Mouse (Mus musculus) fibroblast of lung, adult 2 months (primary cell): Measurements from ENCODE around the gene Ep300.

Experiments
- DNase-seq: peaks from one replicate; pipeline ENCODE4 v3.0.0-alpha.2; 2011; ENCODE audit warnings: low read depth

Ep300 gene

DNA sequence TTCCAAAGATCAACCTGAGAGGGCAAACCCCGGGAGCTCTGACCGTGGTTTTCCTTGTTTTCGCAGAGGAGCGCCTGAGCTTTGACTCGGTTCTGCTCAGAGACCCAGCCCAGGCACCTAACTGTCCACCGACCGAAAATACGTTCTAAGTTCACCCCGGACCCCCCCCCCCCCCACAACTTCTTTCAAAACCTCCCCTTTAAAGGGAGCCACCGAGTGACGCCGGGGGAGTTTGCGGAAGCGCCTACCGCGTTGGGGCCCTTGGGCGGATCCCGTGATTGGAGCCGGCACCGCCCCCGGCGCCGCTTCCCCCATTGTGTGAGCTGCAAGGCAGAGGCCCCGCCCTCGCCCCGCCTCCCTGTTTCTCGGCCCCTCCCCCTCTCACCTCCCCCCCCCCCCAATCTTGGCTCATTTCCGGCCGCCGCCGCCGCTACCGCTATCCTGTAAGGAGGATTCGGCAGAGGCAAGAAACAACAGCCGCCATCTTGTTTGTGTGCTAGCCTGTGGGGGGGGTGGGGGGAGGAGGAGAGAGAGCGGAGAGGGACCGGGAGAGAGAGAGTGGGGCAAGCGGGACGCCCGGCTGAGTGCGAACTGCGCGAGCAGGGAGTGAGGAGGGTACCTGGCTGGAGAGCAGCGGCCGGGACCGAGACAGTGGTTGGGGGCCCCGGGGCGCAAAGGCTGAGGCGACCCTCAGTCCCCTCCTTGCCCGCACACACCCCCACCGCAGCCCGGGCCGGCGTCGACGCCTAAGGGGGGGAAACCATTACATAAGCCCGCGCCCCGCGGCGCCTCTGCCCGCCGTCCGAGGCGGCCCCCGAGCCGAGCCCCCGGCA is at the start of gene Ep300:
Ep300 (plus strand) TSS at position 439 of the 833 bp plus-strand sequence.
- peak; percentile 85 for DNase-seq

DNA sequence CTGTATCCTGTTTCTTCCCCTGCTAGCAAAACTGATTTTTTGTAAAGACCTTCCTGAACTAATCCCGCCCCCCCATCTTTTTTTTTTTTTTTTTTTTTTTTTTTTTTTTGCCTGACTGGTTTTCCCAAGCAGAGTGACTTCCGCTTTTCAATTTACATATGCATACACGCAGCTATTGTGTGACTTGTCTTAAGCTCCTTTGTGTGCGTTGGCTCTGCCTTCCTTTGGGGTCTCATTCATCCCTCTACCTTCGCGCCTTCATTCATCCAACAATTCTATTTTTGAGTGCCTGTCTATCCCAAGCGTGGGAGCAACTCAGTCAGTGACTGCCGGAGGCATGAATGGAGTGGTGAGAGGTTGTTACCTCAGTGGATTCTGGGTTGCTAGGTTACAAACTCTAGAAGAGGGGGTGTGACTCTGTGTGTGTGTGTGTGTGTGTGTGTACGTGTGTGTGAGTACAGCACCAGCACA is 49.2 kb upstream of the Ep300 start:
- DNase-seq: no peak

DNA sequence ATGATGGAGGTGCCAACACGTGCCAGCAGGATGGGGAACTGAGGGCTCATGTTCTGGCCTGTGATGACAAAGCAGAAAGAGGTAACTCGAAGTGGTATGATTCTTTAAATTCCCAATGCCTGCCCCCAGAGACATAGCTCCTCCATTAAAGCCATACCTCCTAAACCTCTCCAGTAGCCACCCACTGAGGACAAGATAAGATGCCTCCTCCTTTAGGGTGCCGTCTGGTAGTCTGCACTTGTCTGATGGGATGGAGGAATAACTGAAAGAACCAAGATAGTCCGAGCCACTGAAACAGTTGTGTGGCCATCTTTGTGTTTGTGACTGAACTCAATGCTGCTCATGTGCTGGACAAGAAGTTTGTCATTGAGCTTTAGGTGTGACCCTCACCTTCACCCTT is 47.0 kb upstream of the Ep300 start:
- DNase-seq: no peak

GRCm38 (mm10) chr15:81539560-81539959 is 45.6 kb upstream of the Ep300 start:
- no peak for DNase-seq

- no peak for DNase-seq
Observed at GRCm38 (mm10) chr15:81544916-81545315, 40.2 kb upstream of the Ep300 start.

- DNase-seq: no peak
Observed at GRCm38 (mm10) chr15:81545387-81546176, 39.6 kb upstream of the Ep300 start.

DNA sequence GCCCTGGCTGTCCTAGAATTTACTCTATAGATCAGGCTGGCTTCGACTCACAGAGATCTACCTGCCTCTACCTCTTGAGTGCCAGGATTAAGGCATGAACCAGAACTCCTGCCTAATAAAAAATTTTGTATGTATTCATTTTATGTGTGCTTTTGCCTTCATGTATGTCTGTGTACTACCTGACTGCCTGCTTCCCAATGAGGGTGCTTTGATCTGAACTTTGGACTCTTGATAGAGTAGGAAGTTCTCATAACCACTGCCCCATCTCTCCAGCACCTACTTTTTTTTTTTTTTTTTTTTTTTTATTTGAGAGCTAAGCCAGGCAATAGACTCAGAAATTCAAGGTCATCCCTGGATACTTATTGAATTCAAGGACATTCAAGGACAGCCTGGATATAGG is 31.7 kb upstream of the Ep300 start:
- no peak for DNase-seq

- DNase-seq: no peak
Observed at GRCm38 (mm10) chr15:81554558-81555297, 30.4 kb upstream of the Ep300 start.

GRCm38 (mm10) chr15:81555986-81556385 is 29.2 kb upstream of the Ep300 start:
- DNase-seq: no peak

DNA sequence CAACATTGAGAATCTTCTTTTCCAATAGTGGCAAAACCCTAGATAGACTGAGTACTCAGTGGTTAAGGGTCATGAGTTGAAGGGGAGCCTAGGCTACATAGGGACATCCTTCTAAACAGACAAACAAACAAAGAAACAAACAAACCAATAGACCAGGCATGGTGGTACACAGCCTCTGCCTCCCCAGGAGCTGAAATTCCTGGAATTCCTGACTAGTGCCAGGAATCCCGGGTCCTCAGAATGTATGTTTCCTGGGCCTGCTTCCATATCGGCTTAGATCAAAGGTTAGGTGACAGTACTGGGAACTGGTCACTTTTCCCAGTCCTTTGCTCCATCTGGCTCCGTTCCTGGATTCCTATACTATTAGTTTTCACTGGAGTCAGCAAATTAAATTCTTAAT is 23.6 kb upstream of the Ep300 start:
- no peak for DNase-seq

DNA sequence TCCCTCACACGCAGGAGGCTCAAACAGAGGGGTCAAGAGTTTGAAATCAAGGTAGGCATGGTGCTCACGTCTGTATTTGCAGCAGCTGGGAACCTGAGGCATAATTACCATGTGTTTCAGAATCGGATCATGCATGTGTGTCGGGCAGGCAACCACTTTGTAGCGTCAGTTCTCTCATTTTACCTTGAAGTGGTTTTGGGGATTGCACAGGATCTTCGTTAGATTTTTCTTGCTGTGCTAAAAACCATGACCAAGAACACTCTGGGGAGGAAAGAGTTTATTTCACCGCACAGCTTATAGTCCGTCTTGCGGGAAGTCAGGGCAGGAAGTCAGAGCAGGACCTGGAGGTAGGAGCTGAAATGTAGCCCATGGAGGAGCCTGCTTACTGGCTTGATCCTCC is 23.2 kb upstream of the Ep300 start:
- DNase-seq: no peak

DNA sequence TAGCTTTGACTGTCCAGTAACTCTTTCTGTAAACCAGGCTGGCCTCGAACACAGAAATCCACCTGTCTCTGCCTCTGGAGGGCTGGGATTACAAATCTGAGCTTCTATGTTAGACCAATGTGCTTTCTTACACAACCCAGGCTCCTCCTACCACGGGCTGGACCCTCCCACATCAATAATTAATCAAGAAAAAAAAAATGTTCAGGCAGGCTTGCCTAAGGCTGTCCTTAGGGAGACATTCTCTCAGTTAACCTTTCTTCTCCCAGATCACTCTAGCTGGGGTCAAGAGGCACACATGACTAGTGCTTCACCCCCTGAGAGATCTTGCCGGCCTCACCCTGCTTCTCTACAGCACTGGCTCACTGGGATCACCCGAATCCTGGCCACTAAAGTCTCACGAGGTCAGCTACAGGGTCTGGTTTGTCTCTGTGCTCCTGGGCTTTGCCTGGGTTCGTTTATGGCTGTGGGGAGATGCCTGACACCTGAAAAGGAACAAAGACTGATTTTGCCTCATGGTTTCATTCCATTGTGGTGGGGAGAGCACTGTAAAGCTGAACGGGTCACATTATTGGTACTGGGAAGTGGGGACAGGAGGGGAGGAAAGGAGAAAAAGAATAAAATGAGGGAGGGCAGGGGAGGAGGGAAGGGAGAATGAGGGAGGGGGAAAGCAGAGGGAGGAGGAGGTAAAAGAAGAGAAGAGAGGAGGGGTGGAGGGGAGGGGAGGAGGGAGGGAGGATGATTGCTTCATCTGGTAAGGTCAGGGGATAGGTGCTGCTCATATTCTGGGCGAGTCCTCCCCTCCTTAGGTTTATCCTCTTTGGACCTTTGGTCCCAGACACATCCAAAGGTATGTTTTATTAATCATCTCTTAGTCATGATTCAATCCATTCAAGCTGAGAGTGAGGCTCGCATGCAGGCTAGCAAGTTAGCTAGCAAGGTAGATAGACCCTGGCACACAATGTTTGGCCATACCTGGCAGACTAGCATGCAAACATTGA is 22.4 kb upstream of the Ep300 start:
- DNase-seq: no peak

DNA sequence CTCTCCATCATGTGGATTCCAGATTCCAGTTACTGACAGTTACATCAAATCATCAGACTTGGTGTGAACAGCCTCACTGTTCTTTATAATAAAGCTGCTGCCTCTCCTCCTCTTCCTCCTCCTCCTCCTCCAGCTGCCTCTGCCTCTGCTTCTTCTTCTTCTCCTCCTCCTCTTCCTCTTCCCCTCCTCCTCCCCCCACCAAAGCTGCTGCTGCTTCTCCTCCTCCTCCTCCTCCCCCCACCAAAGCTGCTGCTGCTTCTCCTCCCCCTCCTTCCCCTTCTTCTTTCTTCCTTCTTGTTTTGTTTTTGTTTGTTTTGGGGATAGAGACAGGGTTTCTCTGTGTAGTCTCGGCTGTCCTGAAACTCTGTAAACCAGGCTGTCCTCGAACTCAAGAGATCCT is 17.1 kb upstream of the Ep300 start:
- no peak for DNase-seq

GRCm38 (mm10) chr15:81568592-81568991 is 16.6 kb upstream of the Ep300 start:
- no peak for DNase-seq

GRCm38 (mm10) chr15:81576961-81577360 is 8.2 kb upstream of the Ep300 start:
- no peak for DNase-seq

GRCm38 (mm10) chr15:81577743-81578165 is 7.4 kb upstream of the Ep300 start:
- DNase-seq: no peak

DNA sequence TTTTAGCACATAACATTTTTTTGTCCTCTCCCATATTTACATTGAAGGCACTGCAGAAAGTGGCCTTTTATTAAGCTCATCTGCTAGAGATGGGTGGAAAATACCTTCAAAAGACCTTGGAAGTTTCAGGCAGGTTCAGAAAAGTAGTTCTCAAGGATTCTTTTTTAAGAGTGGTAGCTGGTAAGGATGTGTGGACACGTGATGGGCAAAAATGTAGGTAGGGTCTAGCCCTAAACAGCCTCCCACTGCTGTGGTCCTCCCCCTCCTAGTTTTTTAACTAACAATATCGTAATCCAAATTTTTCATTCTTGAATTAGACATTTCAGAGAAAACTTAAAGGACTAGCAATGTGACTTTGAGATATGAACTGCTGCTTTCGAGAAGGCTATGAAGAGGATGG is 685 bp upstream of the Ep300 start:
- no peak for DNase-seq

DNA sequence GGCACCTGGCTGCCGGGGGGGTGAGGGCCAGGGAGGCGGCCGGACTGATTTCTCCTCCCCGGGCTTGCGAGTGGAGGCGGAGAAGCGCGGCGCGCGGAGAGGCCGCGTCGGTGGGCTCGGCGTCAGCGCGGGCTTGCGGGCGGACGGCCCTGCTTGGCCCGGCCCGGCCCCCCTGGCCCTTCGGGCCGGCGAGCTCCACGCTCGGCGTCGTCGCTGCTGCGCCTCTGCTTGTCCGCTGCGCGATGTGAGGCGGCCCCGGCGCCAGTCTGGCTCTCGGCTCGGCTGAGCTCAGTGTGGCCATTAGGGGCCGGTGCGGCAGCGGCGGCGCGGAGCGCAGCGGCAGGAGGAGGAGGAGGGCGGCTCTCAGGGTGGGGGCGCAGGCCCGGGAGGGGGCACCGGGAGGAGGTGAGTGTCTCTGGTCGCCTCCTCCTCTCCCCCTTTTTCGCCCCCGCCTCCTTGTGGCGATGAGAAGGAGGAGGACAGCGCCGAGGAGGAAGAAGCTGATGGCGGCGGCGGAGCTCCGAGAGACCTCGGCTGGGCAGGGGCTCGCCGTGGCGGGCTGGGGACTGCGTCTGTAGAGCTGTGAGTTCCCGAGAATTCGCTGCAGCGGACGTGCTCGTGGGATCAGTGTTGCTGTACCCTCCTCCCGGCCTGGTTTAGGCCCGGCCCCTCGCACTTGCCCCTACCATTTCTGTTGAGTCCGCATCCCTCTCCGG is 753 bp downstream of the Ep300 start:
- no peak for DNase-seq

GRCm38 (mm10) chr15:81586466-81586865 is 1.3 kb downstream of the Ep300 start:
- no peak for DNase-seq

- no peak for DNase-seq
Observed at GRCm38 (mm10) chr15:81587686-81588085, 2.5 kb downstream of the Ep300 start.
